Mouse (Mus musculus) lung, embryonic 15.5 days (tissue): Measurements from ENCODE around the gene Slc22a6. TPM values are rescaled to one million over a fixed set of nuclear protein-coding genes. Genes with fewer than 3 reads are reported as not detected.

Source experiments
- ATAC-seq: fragments of 200-750 bp; cut with Nextera tagmentation; 2 replicates; pipeline ENCODE4 v1.8.0; 2017; ENCODE audit warnings: moderate number of reproducible peaks, borderline replicate concordance; ENCODE audit not compliant: low FRiP score, low TSS enrichment; ENCODE audit errors: extremely low read depth
- H3K27ac ChIP-seq: fragments of 300-500 bp; sonication (generic); 2 replicates; pipeline ENCODE4 v1.5.1; 2015; ENCODE audit warnings: moderate library complexity, mild to moderate bottlenecking, inconsistent platforms
- H3K27me3 ChIP-seq: fragments of 300-500 bp; sonication (generic); 2 replicates; pipeline ENCODE4 v1.6.1; 2015; ENCODE audit warnings: inconsistent platforms
- H3K36me3 ChIP-seq: fragments of 300-500 bp; sonication (generic); 2 replicates; pipeline ENCODE4 v1.6.1; 2015; ENCODE audit warnings: inconsistent platforms
- H3K4me1 ChIP-seq: fragments of 300-500 bp; sonication (generic); 2 replicates; pipeline ENCODE4 v1.6.1; 2015; ENCODE audit warnings: inconsistent platforms
- H3K4me2 ChIP-seq: fragments of 300-500 bp; sonication (generic); 2 replicates; pipeline ENCODE4 v1.6.1; 2015; ENCODE audit warnings: inconsistent platforms, mild to moderate bottlenecking, moderate library complexity
- H3K4me3 ChIP-seq: fragments of 300-500 bp; sonication (generic); 2 replicates; pipeline ENCODE4 v1.5.1; 2015; ENCODE audit warnings: mild to moderate bottlenecking, inconsistent platforms
- H3K9ac ChIP-seq: fragments of 300-500 bp; sonication (generic); 2 replicates; pipeline ENCODE4 v1.6.1; 2015; ENCODE audit warnings: inconsistent platforms
- H3K9me3 ChIP-seq: fragments of 300-500 bp; sonication (generic); 2 replicates; pipeline ENCODE4 v1.6.1; 2016; ENCODE audit warnings: inconsistent platforms
- WGBS: fragments of 180-500 bp; shearing (Covaris S2); methylation state at CpG from one replicate; pipeline ENCODE4 v1.1.7; 2015; 5-methylcytosine and 5-hydroxymethylcytosine counted together
- polyA plus RNA-seq: library from polyadenylated mRNA; unstranded; fragments of >200 nt; fragmentation: Nextera tagmentation; extraction: Ambion mirVana; gene quantifications from 2 replicates; pipeline ENCODE4 v1.2.1, GENCODE M21; 2015

The Slc22a6 gene
- polyA plus RNA-seq, 1 experiment from 2014 or later = 0.11 TPM

- Histone ChIP-seq H3K4me2 (peak within 1 kb of the TSS; percentile 97), H3K27ac (no peak within 1 kb of the TSS), H3K27me3 (no peaks in the 10 kb centered on the region), H3K4me1 (peaks cover 16% of the 10 kb centered on the region), H3K4me3 (0 out of 2 replicates have a peak within 1 kb of the TSS, but pooled peaks have one; percentile 45), H3K9me3 (no peaks in the 10 kb centered on the region), H3K36me3 (no peaks in the 10 kb centered on the region), H3K9ac (no peak within 1 kb of the TSS)
- ATAC-seq = no peak
- 52% methylated on average over 9 of the region's 9 CpGs for WGBS
Observed at GRCm38 (mm10) chr19:8663360-8663839, 45.6 kb downstream of the Slc22a6 start, which contains the start of gene Chrm1. TSS of gene Chrm1 (plus strand) at chr19:8663789.

DNA sequence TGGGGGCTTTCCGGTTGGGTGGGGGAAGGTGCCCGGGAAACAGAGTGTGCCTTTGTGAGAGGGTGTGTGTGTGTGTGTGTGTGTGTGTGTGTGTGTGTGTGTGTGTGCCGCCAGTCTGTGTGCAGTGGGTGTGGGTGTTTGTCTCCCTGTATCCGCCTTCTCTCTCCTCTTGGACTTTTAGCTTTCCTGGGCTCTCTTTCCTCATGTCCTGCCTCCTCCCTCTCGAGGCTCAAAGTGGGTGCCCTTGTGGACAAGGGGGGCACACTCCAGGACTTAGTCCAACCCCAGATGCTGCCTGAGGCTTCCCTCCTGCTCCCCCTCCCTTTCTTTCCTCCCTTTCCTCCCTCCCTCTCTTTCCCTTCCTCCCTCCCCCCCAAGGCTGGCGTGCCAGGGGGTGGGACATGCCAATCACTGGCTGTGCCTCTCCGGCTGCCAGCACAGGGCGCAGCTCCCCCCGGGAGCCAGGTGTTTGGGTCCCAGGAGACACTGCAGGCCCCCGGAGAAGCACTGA, 46.1 kb downstream of the Slc22a6 start:
- no peaks in the 10 kb centered on the region for H3K9me3 ChIP-seq
- H3K27me3 ChIP-seq = no peaks in the 10 kb centered on the region
- H3K36me3 ChIP-seq = no peaks in the 10 kb centered on the region
- H3K27ac ChIP-seq = no peak overlapping the region
- peak overlapping the region; percentile 25; the same call in 1 of the 2 replicates for H3K4me2 ChIP-seq
- H3K9ac ChIP-seq = no peak overlapping the region
- WGBS = 32% methylated on average over 10 of the region's 10 CpGs
- ATAC-seq = peak; percentile 15; the same call in 1 of the 2 replicates
- H3K4me1 ChIP-seq = peaks cover 16% of the 10 kb centered on the region
- H3K4me3 ChIP-seq = no peak overlapping the region

DNA sequence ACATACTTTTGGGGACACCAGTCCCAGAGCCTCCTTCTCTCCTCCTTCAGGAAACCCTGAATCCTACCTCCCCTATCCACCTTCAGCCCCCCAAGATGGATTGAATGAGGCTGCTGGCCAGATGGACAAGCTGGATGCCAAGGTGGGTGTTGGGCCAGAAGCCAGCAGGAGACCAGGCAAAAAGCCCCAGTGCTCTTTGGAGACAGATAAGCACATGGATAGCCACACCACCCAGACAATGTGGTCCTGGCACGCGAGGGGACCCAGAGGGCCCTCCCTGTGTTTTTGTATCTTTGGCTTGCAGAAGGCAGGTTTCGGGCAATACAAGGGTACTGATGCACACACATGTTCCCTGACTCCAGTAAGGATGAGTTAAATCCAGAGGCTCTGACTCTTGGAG, 47.0 kb downstream of the Slc22a6 start:
- no peaks in the 10 kb centered on the region for H3K27me3 ChIP-seq
- WGBS = 89% methylated on average over 3 of the region's 3 CpGs
- no peak overlapping the region for H3K4me2 ChIP-seq
- H3K36me3 ChIP-seq = no peaks in the 10 kb centered on the region
- no peak for ATAC-seq
- no peak overlapping the region for H3K9ac ChIP-seq
- H3K4me1 ChIP-seq = peaks cover 16% of the 10 kb centered on the region
- H3K9me3 ChIP-seq = no peaks in the 10 kb centered on the region
- no peak overlapping the region for H3K27ac ChIP-seq
- H3K4me3 ChIP-seq = no peak overlapping the region

GRCm38 (mm10) chr19:8665746-8666145, 47.9 kb downstream of the Slc22a6 start:
- H3K9ac ChIP-seq = no peak overlapping the region
- no peak overlapping the region for H3K4me2 ChIP-seq
- no peaks in the 10 kb centered on the region for H3K36me3 ChIP-seq
- no peak for ATAC-seq
- WGBS = 63% methylated on average over 5 of the region's 5 CpGs
- H3K4me1 ChIP-seq = peaks cover 16% of the 10 kb centered on the region
- H3K27ac ChIP-seq = no peak overlapping the region
- H3K9me3 ChIP-seq = no peaks in the 10 kb centered on the region
- H3K4me3 ChIP-seq = no peak overlapping the region
- no peaks in the 10 kb centered on the region for H3K27me3 ChIP-seq

DNA sequence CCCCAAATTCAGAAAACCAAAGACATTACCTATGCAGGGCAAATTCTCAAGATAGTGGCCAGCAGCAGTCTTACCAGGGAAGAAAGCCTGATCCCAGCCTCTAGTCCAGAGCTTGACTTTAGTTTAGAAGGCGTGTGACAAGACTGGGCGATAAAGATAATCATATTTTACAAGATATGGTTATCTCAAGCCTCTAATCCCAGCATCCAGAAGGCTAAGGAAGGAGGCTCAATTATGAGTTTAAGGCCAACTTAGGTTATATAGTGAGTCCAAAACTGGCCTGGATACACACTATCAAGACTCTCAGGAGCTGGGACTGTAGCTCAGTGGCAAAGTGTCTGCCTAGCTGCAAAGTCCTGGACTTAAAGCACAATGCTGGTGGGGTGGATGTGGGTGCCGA, 55.0 kb downstream of the Slc22a6 start:
- Histone ChIP-seq H3K36me3 (no peaks in the 10 kb centered on the region), H3K27ac (no peak overlapping the region), H3K9me3 (no peaks in the 10 kb centered on the region), H3K4me2 (no peak overlapping the region), H3K4me1 (no peaks in the 10 kb centered on the region), H3K4me3 (no peak overlapping the region), H3K27me3 (no peaks in the 10 kb centered on the region), H3K9ac (no peak overlapping the region)
- WGBS = 85% methylated on average over 3 of the region's 3 CpGs
- no peak for ATAC-seq

DNA sequence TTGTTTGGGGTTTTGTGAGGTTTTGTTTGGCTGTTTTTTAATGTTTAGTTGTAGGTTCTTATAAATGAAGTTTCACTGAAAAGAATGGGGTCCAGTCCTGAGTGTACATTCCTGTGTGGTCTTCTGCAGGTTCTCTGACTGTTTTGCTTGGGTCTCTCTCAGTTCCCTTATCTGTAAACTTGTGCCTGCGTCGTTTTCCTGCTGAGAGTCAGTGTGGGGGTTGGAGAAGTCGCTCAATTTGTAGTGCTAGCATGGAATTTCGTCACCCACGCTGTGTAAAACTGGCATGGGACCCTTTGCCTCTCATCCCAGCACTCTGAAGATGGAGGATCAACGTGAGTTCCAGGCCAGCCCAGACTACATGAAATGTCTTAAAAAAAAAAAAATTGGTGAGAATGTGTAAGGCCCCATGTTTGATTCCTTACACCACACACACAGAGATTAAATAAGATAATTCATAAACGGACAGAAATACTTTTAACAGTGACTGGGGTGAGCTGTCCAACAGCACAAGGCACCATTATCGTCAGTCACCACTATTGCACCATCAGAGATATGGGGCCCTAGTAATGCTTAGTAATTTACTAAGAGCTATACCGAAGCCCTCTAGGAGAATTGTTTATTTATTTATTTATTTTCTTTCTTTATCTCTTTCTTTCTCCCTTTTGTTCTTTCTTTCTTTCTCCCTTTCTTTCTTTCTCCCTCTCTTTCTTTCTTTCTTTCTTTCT, 55.7 kb downstream of the Slc22a6 start:
- no peak for ATAC-seq
- WGBS = 37% methylated on average over 9 of the region's 9 CpGs

More for the DNA sequence above, 55.7 kb downstream of the Slc22a6 start:
- Histone ChIP-seq H3K4me3 (no peak overlapping the region), H3K4me1 (no peaks in the 10 kb centered on the region), H3K9ac (no peak overlapping the region), H3K9me3 (no peaks in the 10 kb centered on the region), H3K36me3 (no peaks in the 10 kb centered on the region), H3K4me2 (no peak overlapping the region), H3K27me3 (no peaks in the 10 kb centered on the region), H3K27ac (no peak overlapping the region)

Other genes starting within 250 kb of the Slc22a6 start
- 0.07 TPM in 1 of 2 replicates, not detected in the other for gene Slc22a30, start 212.9 kb upstream of the Slc22a6 start, polyA plus RNA-seq
- 0.09 and 0.24 TPM in 2 replicates for gene Slc22a8, start 26.8 kb upstream of the Slc22a6 start, polyA plus RNA-seq
- 0.08 and 0.14 TPM in 2 replicates for gene Chrm1, start 45.8 kb downstream of the Slc22a6 start, polyA plus RNA-seq
- gene Slc3a2, start 105.3 kb downstream of the Slc22a6 start, polyA plus RNA-seq = 87.1 and 89.7 TPM in 2 replicates
- gene Wdr74, start 117.8 kb downstream of the Slc22a6 start, polyA plus RNA-seq = 85.6 and 86.3 TPM in 2 replicates
- gene 1700092M07Rik, start 122.7 kb downstream of the Slc22a6 start, polyA plus RNA-seq = 2.0 and 2.1 TPM in 2 replicates
- gene Stx5a, start 123.4 kb downstream of the Slc22a6 start, polyA plus RNA-seq = 142 and 153 TPM in 2 replicates
- gene Nxf1, start 139.0 kb downstream of the Slc22a6 start, polyA plus RNA-seq = 184 and 198 TPM in 2 replicates
- gene Tmem223, start 153.0 kb downstream of the Slc22a6 start, polyA plus RNA-seq = 181 and 197 TPM in 2 replicates
- gene Tmem179b, start 156.4 kb downstream of the Slc22a6 start, polyA plus RNA-seq = 77.2 and 81.3 TPM in 2 replicates
- 30.5 and 31.5 TPM in 2 replicates for gene Taf6l, start 168.4 kb downstream of the Slc22a6 start, polyA plus RNA-seq
- 147 and 159 TPM in 2 replicates for gene Polr2g, start 180.5 kb downstream of the Slc22a6 start, polyA plus RNA-seq
- 5.7 and 6.4 TPM in 2 replicates for gene Zbtb3, start 184.5 kb downstream of the Slc22a6 start, polyA plus RNA-seq
- gene Ttc9c, start 201.3 kb downstream of the Slc22a6 start, polyA plus RNA-seq = 54.8 and 57.2 TPM in 2 replicates
- gene Hnrnpul2, start 202.0 kb downstream of the Slc22a6 start, polyA plus RNA-seq = 5.7 and 5.8 TPM in 2 replicates
- gene AC129217.1, start 211.7 kb downstream of the Slc22a6 start, polyA plus RNA-seq = not detected in 2 replicates
- gene Bscl2, start 219.4 kb downstream of the Slc22a6 start, polyA plus RNA-seq = 48.3 and 52.3 TPM in 2 replicates
- 1.6 and 2.5 TPM in 2 replicates for gene Gng3, start 221.2 kb downstream of the Slc22a6 start, polyA plus RNA-seq
- 1.1 TPM in 2 replicates for gene Lrrn4cl, start 232.7 kb downstream of the Slc22a6 start, polyA plus RNA-seq